ENCODE assay signal across 9 mouse cellular contexts in genomic region chr13:12473724-12474378, GRCm38 (mm10). TPM values are rescaled to one million over a fixed set of nuclear protein-coding genes. Genes with fewer than 3 reads are reported as not detected.
DNase-seq lines count a peak whose midpoint lies in the region; TF ChIP-seq lines count a peak whose summit lies in the region.
"Had no signal": no experiment of that assay in that cellular context is flagged by ENCODE, and none has a peak within 500 bp of the region (broad histone marks: within the 10 kb centered on the region; RNA-seq: fewer than 3 reads in every experiment).

No protein-coding gene starts in this region.

- WGBS in forebrain, embryonic 10.5 days, result 40% methylated on average over 8 of the region's 8 CpGs
- 40% methylated on average over 8 of the region's 8 CpGs for WGBS in hindbrain, embryonic 10.5 days

- H3K27ac ChIP-seq in ES-Bruce4 (ENCODE audit: insufficient read depth, low read length), result no peak overlapping the region
- H3K27ac ChIP-seq in bone marrow macrophage, adult 2 months (ENCODE audit: insufficient read depth, low read depth, low read length), result no peak overlapping the region
- H3K27ac ChIP-seq in forebrain, embryonic 10.5 days, result no peak overlapping the region
- H3K27ac ChIP-seq in hindbrain, embryonic 10.5 days, result no peak overlapping the region
- H3K27ac ChIP-seq: macrophage had no signal

- no peaks in the 10 kb centered on the region for H3K9me3 ChIP-seq in ES-Bruce4 (replicated peaks; ENCODE audit: control insufficient read depth, insufficient read depth, low read length, poor library complexity, severe bottlenecking)
- no peaks in the 10 kb centered on the region for H3K9me3 ChIP-seq in forebrain, embryonic 10.5 days
- H3K9me3 ChIP-seq in hindbrain, embryonic 10.5 days, result no peaks in the 10 kb centered on the region

- H3K27me3 ChIP-seq in ES-Bruce4 (ENCODE audit: control insufficient read depth, insufficient read depth, low read length, poor library complexity, severe bottlenecking), result no peaks in the 10 kb centered on the region
- H3K27me3 ChIP-seq in forebrain, embryonic 10.5 days (ENCODE audit: poor library complexity, severe bottlenecking), result no peaks in the 10 kb centered on the region
- H3K27me3 ChIP-seq in hindbrain, embryonic 10.5 days (ENCODE audit: insufficient read depth, poor library complexity, severe bottlenecking), result no peaks in the 10 kb centered on the region

- no peak overlapping the region for H3K9ac ChIP-seq in ES-Bruce4 (ENCODE audit: low read depth, poor library complexity, severe bottlenecking)

- TF ChIP-seq POLR2A in ES-Bruce4 (IDR thresholded peaks at IDR 0.05; ENCODE audit: insufficient read depth, low read length), result no peak
- no peak for TF ChIP-seq POLR2A in bone marrow macrophage, adult 2 months (IDR thresholded peaks at IDR 0.05; ENCODE audit: borderline replicate concordance, low read depth, low read length)

- H3K4me3 ChIP-seq in ES-Bruce4 (ENCODE audit: low read depth, low read length), result no peak overlapping the region
- H3K4me3 ChIP-seq in bone marrow macrophage, adult 2 months (ENCODE audit: insufficient read depth, low read length), result no peak overlapping the region
- no peak overlapping the region for H3K4me3 ChIP-seq in forebrain, embryonic 10.5 days
- no peak overlapping the region for H3K4me3 ChIP-seq in hindbrain, embryonic 10.5 days

- no peak for TF ChIP-seq EP300 in ES-Bruce4 (IDR thresholded peaks at IDR 0.05; ENCODE audit: insufficient read depth, low read depth, low read length)

- no peaks in the 10 kb centered on the region for H3K36me3 ChIP-seq in ES-Bruce4 (ENCODE audit: control insufficient read depth, insufficient read depth, low read length, poor library complexity, severe bottlenecking)
- H3K36me3 ChIP-seq in forebrain, embryonic 10.5 days (replicated peaks), result no peaks in the 10 kb centered on the region
- H3K36me3 ChIP-seq in hindbrain, embryonic 10.5 days, result no peaks in the 10 kb centered on the region

- H3K4me1 ChIP-seq in ES-Bruce4 (ENCODE audit: control insufficient read depth, insufficient read depth, low read length), result no peaks in the 10 kb centered on the region
- H3K4me1 ChIP-seq in bone marrow macrophage, adult 2 months (ENCODE audit: control insufficient read depth, insufficient read depth, low read length), result peaks cover 22% of the 10 kb centered on the region
- peaks cover 3% of the 10 kb centered on the region; the same call in 1 of the 2 replicates for H3K4me1 ChIP-seq in forebrain, embryonic 10.5 days
- H3K4me1 ChIP-seq in hindbrain, embryonic 10.5 days (replicated peaks), result no peaks in the 10 kb centered on the region

- TF ChIP-seq CTCF in ES-Bruce4 (IDR thresholded peaks at IDR 0.05; ENCODE audit: low read depth, low read length), result peak; percentile 69
- peak; percentile 81 for TF ChIP-seq CTCF in bone marrow macrophage, adult 2 months (IDR thresholded peaks at IDR 0.05; ENCODE audit: low read depth, low read length)

- DNase-seq in forebrain, embryonic 10.5 days (ENCODE audit: extremely low spot score, low spot score), result peak; percentile 76
- DNase-seq in hindbrain, embryonic 10.5 days (ENCODE audit: low spot score), result peak; percentile 72
- peak; percentile 60 for DNase-seq in layer of hippocampus, adult 9-10 months (ENCODE audit: low spot score)
- DNase-seq in lung, postnatal 36 days, result peak; percentile 82
- DNase-seq in right cerebral cortex, adult 18-20 months, result peak; percentile 68
- DNase-seq in urinary bladder, adult 2 months (ENCODE audit: low spot score), result peak; percentile 40

RNA-seq across cellular contexts. Expression of gene Lgals8, which starts 9.1 kb away (rescaled TPM):
- polyA plus RNA-seq in ES-Bruce4 (2011; ENCODE audit: insufficient read depth, insufficient read length, low read depth, missing spikeins), result 11.4 and 12.7 TPM in 2 replicates
- 113 and 114 TPM in 2 replicates for polyA plus RNA-seq in bone marrow macrophage, adult 2 months (2012; ENCODE audit: insufficient read depth, insufficient read length, missing spikeins)
- polyA plus RNA-seq in forebrain, embryonic 10.5 days (2016; fragmentation: Nextera tagmentation; extraction: Ambion mirVana), result 7.2 and 7.5 TPM in 2 replicates
- 8.5 and 11.3 TPM in 2 replicates for polyA plus RNA-seq in hindbrain, embryonic 10.5 days (2016; fragmentation: Nextera tagmentation; extraction: Ambion mirVana)
- polyA plus RNA-seq in urinary bladder, adult 2 months (2012; rRNA removed), result 72.1 and 76.1 TPM in 2 replicates

RNA-seq across cellular contexts. Expression of gene Edaradd, which starts 46.4 kb away (rescaled TPM):
- polyA plus RNA-seq in ES-Bruce4 (2011; ENCODE audit: insufficient read depth, insufficient read length, low read depth, missing spikeins), result 0.17 TPM in 1 of 2 replicates, not detected in the other
- polyA plus RNA-seq in bone marrow macrophage, adult 2 months (2012; ENCODE audit: insufficient read depth, insufficient read length, missing spikeins), result 0.38 and 0.40 TPM in 2 replicates
- polyA plus RNA-seq in forebrain, embryonic 10.5 days (2016; fragmentation: Nextera tagmentation; extraction: Ambion mirVana), result 2.0 and 2.3 TPM in 2 replicates
- polyA plus RNA-seq in hindbrain, embryonic 10.5 days (2016; fragmentation: Nextera tagmentation; extraction: Ambion mirVana), result 1.1 TPM in 2 replicates
- 1.0 and 1.3 TPM in 2 replicates for polyA plus RNA-seq in urinary bladder, adult 2 months (2012; rRNA removed)
